Mouse (Mus musculus) limb, embryonic 10.5 days (tissue): Measurements from ENCODE around the gene Foxa1. TPM values are rescaled to one million over a fixed set of nuclear protein-coding genes. Genes with fewer than 3 reads are reported as not detected.

Experiments used
- DNase-seq: peaks from one replicate; pipeline ENCODE4 v3.0.0-alpha.2; 2017; ENCODE audit warnings: low spot score
- H3K27ac ChIP-seq: fragments of 300-500 bp; sonication (generic); 2 replicates; pipeline ENCODE4 v1.5.1; 2016; ENCODE audit warnings: mild to moderate bottlenecking
- H3K27me3 ChIP-seq: fragments of 300-500 bp; sonication (generic); 2 replicates; pipeline ENCODE4 v1.6.1; 2016; ENCODE audit warnings: low read depth, mild to moderate bottlenecking; ENCODE audit not compliant: poor library complexity, severe bottlenecking
- H3K36me3 ChIP-seq: fragments of 300-500 bp; sonication (generic); 2 replicates; pipeline ENCODE4 v1.6.1; 2016; ENCODE audit warnings: mild to moderate bottlenecking, moderate library complexity
- H3K4me1 ChIP-seq: fragments of 300-500 bp; sonication (generic); 2 replicates; pipeline ENCODE4 v1.6.1; 2016
- H3K4me3 ChIP-seq: fragments of 300-500 bp; sonication (generic); 2 replicates; pipeline ENCODE4 v1.5.1; 2016; ENCODE audit warnings: mild to moderate bottlenecking, moderate library complexity
- H3K9me3 ChIP-seq: fragments of 300-500 bp; sonication (generic); replicated peaks from 2 replicates; pipeline ENCODE4 v1.6.1; 2016; ENCODE audit warnings: mild to moderate bottlenecking
- WGBS: fragments of 180-500 bp; shearing (Covaris S2); methylation state at CpG from one replicate; pipeline ENCODE4 v1.1.7; 2016; 5-methylcytosine and 5-hydroxymethylcytosine counted together
- polyA plus RNA-seq: library from polyadenylated mRNA; unstranded; fragments of >200 nt; fragmentation: Nextera tagmentation; extraction: Ambion mirVana; gene quantifications from 2 replicates; pipeline ENCODE4 v1.2.1, GENCODE M21; 2016

Gene Foxa1
- polyA plus RNA-seq, 1 experiment from 2014 or later, result not detected

- Histone ChIP-seq H3K36me3 (no peaks in the 10 kb centered on the region), H3K9me3 (no peaks in the 10 kb centered on the region), H3K27ac (no peak overlapping the region), H3K4me3 (no peak overlapping the region), H3K4me1 (no peaks in the 10 kb centered on the region; the same call in 1 of the 2 replicates), H3K27me3 (no peaks in the 10 kb centered on the region)
- no peak for DNase-seq
- WGBS, result 89% methylated on average over 7 of the region's 7 CpGs
Observed at GRCm38 (mm10) chr12:57505329-57505728, 41.4 kb downstream of the Foxa1 start.

GRCm38 (mm10) chr12:57500246-57500645, 46.5 kb downstream of the Foxa1 start:
- no peak for DNase-seq
- 89% methylated on average over 7 of the region's 7 CpGs for WGBS
- no peak overlapping the region for H3K4me3 ChIP-seq
- no peaks in the 10 kb centered on the region for H3K4me1 ChIP-seq
- H3K9me3 ChIP-seq, result no peaks in the 10 kb centered on the region
- no peak overlapping the region for H3K27ac ChIP-seq
- H3K36me3 ChIP-seq, result no peaks in the 10 kb centered on the region
- no peaks in the 10 kb centered on the region for H3K27me3 ChIP-seq

- no peak for DNase-seq
- Histone ChIP-seq H3K4me1 (no peaks in the 10 kb centered on the region), H3K27me3 (no peaks in the 10 kb centered on the region), H3K4me3 (no peak overlapping the region), H3K36me3 (no peaks in the 10 kb centered on the region), H3K27ac (no peak overlapping the region), H3K9me3 (no peaks in the 10 kb centered on the region)
- WGBS, result 63% methylated on average over 6 of the region's 6 CpGs
Observed at GRCm38 (mm10) chr12:57496347-57497119, 50.2 kb downstream of the Foxa1 start.

Other genes with a start within 250 kb of the Foxa1 start
- gene Ttc6, start 17.2 kb upstream of the Foxa1 start, polyA plus RNA-seq, result 0.04 and 0.05 TPM in 2 replicates